Mouse (Mus musculus) kidney, embryonic 16.5 days (tissue): ENCODE results near the gene Astn1. TPM values are rescaled to one million over a fixed set of nuclear protein-coding genes. Genes with fewer than 3 reads are reported as not detected.

Experiments used
- ATAC-seq: fragments of 200-750 bp; cut with Nextera tagmentation; 2 replicates; pipeline ENCODE4 v1.8.0; 2017; ENCODE audit warnings: moderate TSS enrichment; ENCODE audit not compliant: low FRiP score, low TSS enrichment
- H3K27ac ChIP-seq: fragments of 300-500 bp; sonication (generic); 2 replicates; pipeline ENCODE4 v1.5.1; 2014; ENCODE audit warnings: low read length
- H3K27me3 ChIP-seq: fragments of 300-500 bp; sonication (generic); 2 replicates; pipeline ENCODE4 v1.6.1; 2014; ENCODE audit warnings: low read length, control low read depth, mixed read lengths; ENCODE audit not compliant: insufficient read depth
- H3K36me3 ChIP-seq: fragments of 300-500 bp; sonication (generic); 2 replicates; pipeline ENCODE4 v1.6.1; 2014; ENCODE audit warnings: low read length, control low read depth, mixed read lengths; ENCODE audit not compliant: insufficient read depth
- H3K4me1 ChIP-seq: fragments of 300-500 bp; sonication (generic); 2 replicates; pipeline ENCODE4 v1.6.1; 2014; ENCODE audit warnings: low read length, control low read depth, mixed read lengths; ENCODE audit not compliant: insufficient read depth
- H3K4me2 ChIP-seq: fragments of 300-500 bp; sonication (generic); replicated peaks from 2 replicates; pipeline ENCODE4 v1.6.1; 2014; ENCODE audit warnings: low read depth, low read length
- H3K4me3 ChIP-seq: fragments of 300-500 bp; sonication (generic); 2 replicates; pipeline ENCODE4 v1.5.1; 2014; ENCODE audit warnings: mild to moderate bottlenecking, low read length
- H3K9ac ChIP-seq: fragments of 300-500 bp; sonication (generic); replicated peaks from 2 replicates; pipeline ENCODE4 v1.6.1; 2014; ENCODE audit warnings: low read length
- H3K9me3 ChIP-seq: fragments of 300-500 bp; sonication (generic); 2 replicates; pipeline ENCODE4 v1.6.1; 2016; ENCODE audit warnings: low read length, control low read depth
- WGBS: fragments of 180-500 bp; shearing (Covaris S2); extraction: QIAGEN DNeasy Blood & Tissue Kit; methylation state at CpG from one replicate; pipeline ENCODE4 v1.1.7; 2014; 5-methylcytosine and 5-hydroxymethylcytosine counted together
- polyA plus RNA-seq: library from polyadenylated mRNA; unstranded; fragments of >200 nt; fragmentation: Nextera tagmentation; extraction: Ambion mirVana; gene quantifications from 2 replicates; pipeline ENCODE4 v1.2.1, GENCODE M21; 2015

Astn1 gene
- polyA plus RNA-seq, 1 experiment from 2014 or later: 1.0 TPM

DNA sequence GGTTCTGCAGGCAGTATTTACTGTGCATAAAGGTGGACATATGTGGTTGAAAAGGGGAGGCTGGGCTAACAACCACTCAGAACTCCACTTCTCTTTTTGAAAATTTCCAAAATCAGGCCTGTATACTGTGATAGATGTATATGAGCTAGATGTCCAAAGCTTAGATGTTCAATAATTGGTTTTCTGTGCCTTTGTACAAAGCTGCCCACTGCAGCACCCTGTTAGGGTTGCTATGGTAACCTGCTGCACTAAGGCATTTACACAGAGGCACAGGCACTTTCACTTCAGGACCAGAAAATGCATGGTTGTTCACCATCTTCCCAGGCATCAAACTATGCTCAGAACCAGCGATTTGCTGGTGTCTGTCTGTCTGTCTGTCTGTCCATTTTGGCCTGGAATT is 2.4 kb downstream of the Astn1 start:
- Histone ChIP-seq H3K9me3 (no peaks in the 10 kb centered on the region), H3K4me3 (no peak overlapping the region), H3K36me3 (no peaks in the 10 kb centered on the region), H3K4me1 (peaks cover 6% of the 10 kb centered on the region; the same call in 1 of the 2 replicates), H3K4me2 (no peak overlapping the region), H3K27me3 (peaks cover 25% of the 10 kb centered on the region), H3K27ac (no peak overlapping the region), H3K9ac (no peak overlapping the region)
- 61% methylated on average over 1 of the region's 1 CpGs for WGBS
- no peak for ATAC-seq

DNA sequence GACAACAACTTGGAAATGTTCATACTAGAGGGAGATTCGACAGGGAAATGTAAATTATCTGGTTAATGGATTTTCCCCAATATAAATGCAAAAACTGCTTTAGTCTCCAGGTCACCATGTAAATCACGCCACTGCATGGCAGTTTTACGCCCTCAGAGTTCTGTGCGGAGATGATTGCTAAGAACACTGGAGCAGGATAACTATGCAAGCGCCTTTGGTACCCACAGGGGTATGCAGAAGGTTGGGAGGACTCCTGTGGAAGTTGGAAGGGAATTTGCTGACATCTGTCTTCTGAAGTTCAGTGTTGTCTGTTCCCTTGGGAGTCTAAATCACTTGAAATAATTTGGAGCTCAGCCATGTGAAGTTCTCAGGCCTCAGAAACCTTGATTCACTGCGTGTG is 20.2 kb downstream of the Astn1 start:
- H3K9ac ChIP-seq: no peak overlapping the region

DNA sequence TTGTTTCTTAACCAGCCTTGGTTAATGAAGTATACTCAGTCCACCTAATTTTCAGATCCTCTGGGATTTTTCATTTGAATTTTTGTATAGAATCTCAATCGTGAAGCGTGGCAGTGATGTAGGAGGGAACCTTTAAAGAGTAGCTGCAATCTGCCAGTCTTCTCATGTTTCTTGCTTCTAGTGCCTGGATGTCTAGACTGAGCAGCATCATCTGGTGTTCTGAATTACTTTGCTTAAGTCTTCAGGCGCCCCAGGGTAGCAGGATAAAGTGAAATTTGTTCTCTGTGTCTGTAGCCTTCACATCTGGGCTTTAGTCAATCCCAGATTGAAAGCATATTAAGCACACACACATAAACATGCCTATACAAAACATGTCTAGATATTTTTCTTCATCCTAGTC is 21.1 kb downstream of the Astn1 start:
- 46% methylated on average over 3 of the region's 3 CpGs for WGBS
- no peaks in the 10 kb centered on the region for H3K27me3 ChIP-seq
- no peak overlapping the region for H3K4me3 ChIP-seq
- 0 out of 2 replicates have a peak, but pooled peaks cover 4% of the 10 kb centered on the region for H3K4me1 ChIP-seq
- H3K9ac ChIP-seq: no peak overlapping the region
- H3K27ac ChIP-seq: no peak overlapping the region
- H3K4me2 ChIP-seq: no peak overlapping the region
- ATAC-seq: no peak
- H3K9me3 ChIP-seq: no peaks in the 10 kb centered on the region
- H3K36me3 ChIP-seq: no peaks in the 10 kb centered on the region

More for the DNA sequence above, 20.2 kb downstream of the Astn1 start:
- Histone ChIP-seq H3K36me3 (no peaks in the 10 kb centered on the region), H3K4me1 (0 out of 2 replicates have a peak, but pooled peaks cover 4% of the 10 kb centered on the region), H3K27me3 (no peaks in the 10 kb centered on the region), H3K4me3 (no peak overlapping the region), H3K4me2 (no peak overlapping the region), H3K27ac (no peak overlapping the region), H3K9me3 (no peaks in the 10 kb centered on the region)
- WGBS: 45% methylated on average over 6 of the region's 6 CpGs
- no peak for ATAC-seq

DNA sequence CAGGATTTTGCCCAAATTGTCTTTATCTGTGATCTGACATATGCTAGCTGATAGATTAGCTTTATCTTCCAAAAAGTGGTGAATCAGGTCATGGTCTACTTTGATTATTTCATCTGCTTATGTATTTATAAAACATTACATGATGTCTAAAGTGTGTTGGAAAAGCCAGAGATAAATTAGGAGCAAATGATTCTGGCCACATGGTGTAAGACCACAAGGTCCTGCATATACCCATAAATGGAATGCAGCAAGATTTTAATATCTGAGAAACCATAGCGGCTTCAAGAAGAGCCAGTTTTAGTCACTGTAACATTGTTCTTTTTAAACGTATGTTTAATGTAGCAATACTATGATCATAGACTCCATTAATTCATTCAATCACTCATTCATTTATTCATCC is 23.2 kb downstream of the Astn1 start:
- H3K4me2 ChIP-seq: no peak overlapping the region
- H3K9me3 ChIP-seq: no peaks in the 10 kb centered on the region
- H3K4me1 ChIP-seq: 0 out of 2 replicates have a peak, but pooled peaks cover 4% of the 10 kb centered on the region
- no peak overlapping the region for H3K27ac ChIP-seq
- H3K9ac ChIP-seq: no peak overlapping the region
- no peak overlapping the region for H3K4me3 ChIP-seq
- H3K27me3 ChIP-seq: no peaks in the 10 kb centered on the region
- no peak for ATAC-seq
- WGBS: 93% methylated on average over 2 of the region's 2 CpGs
- no peaks in the 10 kb centered on the region for H3K36me3 ChIP-seq

DNA sequence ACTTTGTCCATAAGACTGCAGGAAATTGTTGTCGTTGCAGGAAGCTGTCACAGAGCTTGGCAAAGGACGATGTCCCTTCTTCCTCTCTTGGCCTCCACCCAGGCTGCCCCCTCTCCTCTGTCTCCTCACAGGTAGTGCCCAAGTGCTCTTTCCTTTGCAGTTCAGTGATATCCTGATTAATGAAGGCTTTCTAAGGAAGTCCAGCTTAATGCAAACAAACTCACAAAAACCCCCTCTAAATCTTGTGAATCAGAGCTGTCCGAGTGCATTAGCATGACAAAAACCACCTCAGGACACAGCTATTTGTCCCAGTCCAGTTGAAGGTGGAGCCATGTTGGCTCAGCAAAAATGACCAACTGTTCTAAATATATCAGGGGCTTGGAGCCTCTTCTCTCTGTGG is 24.7 kb downstream of the Astn1 start:
- WGBS: 18% methylated on average over 3 of the region's 3 CpGs
- no peaks in the 10 kb centered on the region for H3K27me3 ChIP-seq
- no peak overlapping the region for H3K27ac ChIP-seq

DNA sequence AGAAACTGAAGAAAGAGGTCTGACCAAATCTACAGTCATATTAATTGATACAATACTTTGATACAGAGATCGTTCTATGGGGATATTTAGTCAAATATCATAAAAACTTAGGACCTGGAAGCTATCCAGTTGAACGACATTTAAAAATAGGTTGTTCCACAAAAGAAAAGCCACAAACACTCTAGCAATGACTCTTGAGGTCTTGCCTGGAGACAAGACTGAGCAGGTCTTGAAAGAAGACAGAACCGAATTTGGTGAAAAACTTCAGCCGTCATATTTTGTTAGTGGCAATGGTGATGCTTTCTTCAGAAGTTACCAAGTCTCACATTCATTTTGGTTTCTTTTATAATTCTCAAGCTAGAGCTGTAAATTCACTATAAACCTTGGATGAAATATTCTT is 26.9 kb downstream of the Astn1 start:
- 95% methylated on average over 4 of the region's 4 CpGs for WGBS

More for the DNA sequence above, 24.7 kb downstream of the Astn1 start:
- Histone ChIP-seq H3K9ac (no peak overlapping the region), H3K4me2 (no peak overlapping the region), H3K4me3 (no peak overlapping the region), H3K9me3 (no peaks in the 10 kb centered on the region), H3K4me1 (0 out of 2 replicates have a peak, but pooled peaks cover 4% of the 10 kb centered on the region), H3K36me3 (no peaks in the 10 kb centered on the region)
- ATAC-seq: peak; percentile 39; the same call in 1 of the 2 replicates

DNA sequence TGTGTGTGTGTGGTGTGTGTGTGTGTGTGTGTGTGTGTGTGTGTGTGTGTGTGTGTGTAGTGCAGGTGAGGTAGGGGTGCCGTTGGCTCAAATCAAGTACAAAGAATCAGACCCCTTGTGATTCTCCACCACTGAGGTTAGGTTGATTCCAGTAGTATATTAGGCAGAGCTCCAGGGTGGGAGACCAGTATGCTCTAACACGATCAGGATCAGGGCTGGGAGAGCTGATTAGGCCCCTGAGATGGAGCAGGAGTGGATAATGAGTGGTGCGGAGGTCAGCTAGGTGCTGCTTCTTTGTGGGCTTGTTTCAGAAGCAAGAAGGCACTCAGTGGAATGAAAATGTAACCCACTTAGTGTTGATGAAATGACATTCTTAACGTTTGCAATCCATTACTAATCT is 28.6 kb downstream of the Astn1 start:
- H3K9ac ChIP-seq: no peak overlapping the region
- H3K27me3 ChIP-seq: no peaks in the 10 kb centered on the region
- no peaks in the 10 kb centered on the region for H3K4me1 ChIP-seq
- no peak overlapping the region for H3K4me3 ChIP-seq
- no peaks in the 10 kb centered on the region for H3K9me3 ChIP-seq
- no peaks in the 10 kb centered on the region for H3K36me3 ChIP-seq
- 77% methylated on average over 4 of the region's 4 CpGs for WGBS
- no peak for ATAC-seq
- H3K27ac ChIP-seq: no peak overlapping the region
- no peak overlapping the region for H3K4me2 ChIP-seq

More for the DNA sequence above, 26.9 kb downstream of the Astn1 start:
- Histone ChIP-seq H3K27ac (no peak overlapping the region), H3K36me3 (no peaks in the 10 kb centered on the region), H3K9ac (no peak overlapping the region), H3K4me1 (no peaks in the 10 kb centered on the region), H3K27me3 (no peaks in the 10 kb centered on the region), H3K4me2 (no peak overlapping the region), H3K4me3 (no peak overlapping the region), H3K9me3 (no peaks in the 10 kb centered on the region)
- ATAC-seq: no peak

DNA sequence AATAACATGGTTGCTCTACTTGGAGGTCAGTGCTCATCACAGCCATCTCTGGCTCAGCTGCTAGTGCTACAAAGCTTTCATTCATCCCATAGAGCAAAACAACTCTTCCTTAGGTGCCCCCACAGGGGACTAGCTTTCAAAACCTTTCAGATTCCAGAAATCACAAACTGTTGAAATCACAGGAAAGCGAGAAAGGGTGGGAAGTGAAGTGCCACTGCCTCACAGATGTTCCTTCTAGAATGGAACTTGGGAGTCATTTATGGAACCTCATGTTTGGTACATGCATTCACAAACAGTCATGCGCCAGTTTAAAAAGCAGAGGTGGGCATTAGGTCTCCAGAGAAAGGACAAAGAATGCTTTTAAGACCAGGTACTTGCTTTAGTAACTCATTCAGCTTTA is 35.0 kb downstream of the Astn1 start:
- Histone ChIP-seq H3K9me3 (no peaks in the 10 kb centered on the region), H3K9ac (no peak overlapping the region), H3K4me1 (no peaks in the 10 kb centered on the region), H3K4me2 (no peak overlapping the region), H3K4me3 (no peak overlapping the region), H3K27ac (no peak overlapping the region), H3K36me3 (no peaks in the 10 kb centered on the region), H3K27me3 (no peaks in the 10 kb centered on the region)
- 87% methylated on average over 2 of the region's 2 CpGs for WGBS
- ATAC-seq: no peak

DNA sequence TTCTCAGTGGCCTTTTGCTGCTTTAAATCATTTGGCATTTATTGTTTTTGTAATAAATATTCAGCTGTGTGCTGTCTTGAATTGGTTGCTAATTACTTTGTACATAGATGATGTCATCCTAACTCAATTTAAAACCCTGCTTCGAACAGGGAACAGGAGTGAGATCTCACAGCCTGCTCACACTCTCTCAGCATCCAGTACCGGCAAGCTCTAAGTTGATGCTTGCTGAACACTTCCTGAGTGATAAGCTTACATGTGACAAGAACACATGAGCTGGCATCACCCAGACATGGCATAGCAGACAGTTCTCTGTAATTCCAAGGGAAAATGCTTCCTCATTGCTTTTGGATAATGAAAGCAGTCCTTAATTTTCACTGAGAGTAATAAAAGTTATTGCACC is 38.8 kb downstream of the Astn1 start:
- 29% methylated on average over 2 of the region's 2 CpGs for WGBS
- no peak overlapping the region for H3K9ac ChIP-seq
- no peak overlapping the region for H3K4me3 ChIP-seq
- no peaks in the 10 kb centered on the region for H3K27me3 ChIP-seq
- H3K4me1 ChIP-seq: no peaks in the 10 kb centered on the region
- no peaks in the 10 kb centered on the region for H3K9me3 ChIP-seq
- no peak overlapping the region for H3K4me2 ChIP-seq
- no peaks in the 10 kb centered on the region for H3K36me3 ChIP-seq
- no peak overlapping the region for H3K27ac ChIP-seq
- ATAC-seq: no peak

DNA sequence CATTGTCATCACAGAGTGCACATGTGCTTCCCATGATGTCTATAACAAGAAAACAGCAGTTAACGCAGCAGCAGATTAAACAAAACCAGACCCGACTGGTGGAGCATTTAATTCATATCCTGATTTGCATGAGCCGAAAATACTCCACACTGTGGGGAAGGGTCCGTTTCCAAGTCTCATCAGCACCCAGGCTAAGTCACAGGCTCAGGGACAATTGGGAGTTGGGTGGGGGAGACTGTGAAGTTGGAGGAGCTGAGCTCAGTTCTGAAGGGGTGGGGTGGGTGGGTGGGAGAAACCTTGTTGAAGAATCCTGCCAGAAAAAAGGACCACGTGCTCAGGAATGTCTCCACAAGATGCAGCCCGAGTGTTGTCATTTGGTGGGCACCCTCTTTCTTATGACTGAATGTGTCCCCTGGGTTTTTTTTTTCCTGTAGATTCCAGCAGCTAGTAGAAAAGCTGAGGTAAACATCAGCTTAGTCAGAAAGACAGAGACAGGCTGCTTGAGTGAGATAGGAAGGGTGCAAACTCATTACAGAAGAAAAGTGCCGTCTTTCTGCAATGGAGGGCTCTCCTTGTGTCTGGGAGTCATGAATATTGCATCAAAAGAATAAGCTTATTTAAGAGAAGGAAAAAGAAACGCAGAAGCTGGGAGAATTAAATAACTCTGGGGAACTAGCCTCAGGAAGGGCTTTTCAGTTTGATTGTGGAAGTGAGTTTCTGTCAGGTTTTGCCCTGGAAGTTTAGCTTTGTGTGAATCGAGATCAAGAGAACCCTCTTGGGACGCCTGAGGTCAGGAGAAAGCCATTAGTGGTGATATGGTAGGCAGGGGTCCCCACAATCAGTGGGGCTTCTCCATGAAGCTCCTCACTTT is 44.1 kb downstream of the Astn1 start:
- Histone ChIP-seq H3K9me3 (no peaks in the 10 kb centered on the region), H3K4me1 (no peaks in the 10 kb centered on the region), H3K27ac (no peak overlapping the region), H3K36me3 (no peaks in the 10 kb centered on the region), H3K4me2 (no peak overlapping the region), H3K4me3 (no peak overlapping the region), H3K27me3 (no peaks in the 10 kb centered on the region), H3K9ac (no peak overlapping the region)
- ATAC-seq: no peak
- WGBS: 69% methylated on average over 10 of the region's 10 CpGs
